22 mouse cellular contexts compared by ENCODE assay signal in genomic region chr13:37689127-37689777, GRCm38 (mm10).
A peak's percentile ranks its signal among the peaks of the same experiment; 100 is the strongest.
DNase-seq lines count a peak whose midpoint lies in the region; ATAC-seq and TF ChIP-seq lines count a peak whose summit lies in the region.
"Had no signal": no experiment of that assay in that cellular context is flagged by ENCODE, and none has a peak within 500 bp of the region (broad histone marks: within the 10 kb centered on the region; RNA-seq: fewer than 3 reads in every experiment).

No protein-coding gene starts in this region.

- peak; percentile 14; the same call in 1 of the 2 replicates for TF ChIP-seq CTCF in liver, adult 2 months (IDR thresholded peaks at IDR 0.05; ENCODE audit: low read depth, low read length)

- H3K4me1 ChIP-seq in liver, adult 2 months (ENCODE audit: control insufficient read depth, insufficient read depth, low read length) = peaks cover 4% of the 10 kb centered on the region; the same call in 1 of the 2 replicates
- H3K4me1 ChIP-seq in hindbrain, embryonic 12.5 days = no peaks in the 10 kb centered on the region
- H3K4me1 ChIP-seq: embryonic facial prominence, embryonic 13.5 days; forebrain, embryonic 12.5 days; heart, embryonic 10.5 days; hindbrain, embryonic 15.5 days had no signal

- DNase-seq in liver, adult 2 months (ENCODE audit: extremely low read depth, low read depth, low spot score) = peak; percentile 98
- DNase-seq in liver = no peak
- DNase-seq in adrenal gland, adult 2 months = peak; percentile 79
- peak; percentile 28 for DNase-seq in adrenal gland, postnatal 25 days
- DNase-seq in thymus, postnatal 4 days = no peak
- DNase-seq: cerebellum, adult 18-20 months; cerebellum, adult 9-11 months; cerebellum, postnatal 36 days; forebrain, postnatal 0 days; gastrocnemius, postnatal 36 days; heart, adult 18-20 months; heart, postnatal 10 days had no signal

- H3K9me3 ChIP-seq in hindbrain, embryonic 12.5 days (replicated peaks) = no peaks in the 10 kb centered on the region
- H3K9me3 ChIP-seq: embryonic facial prominence, embryonic 13.5 days; forebrain, embryonic 12.5 days; heart, embryonic 10.5 days; hindbrain, embryonic 15.5 days had no signal

- no peak overlapping the region for H3K4me3 ChIP-seq in liver, adult 2 months (ENCODE audit: insufficient read depth, low read depth, low read length)
- no peak overlapping the region for H3K4me3 ChIP-seq in hindbrain, embryonic 12.5 days
- H3K4me3 ChIP-seq: embryonic facial prominence, embryonic 13.5 days; forebrain, embryonic 12.5 days; heart, embryonic 10.5 days; hindbrain, embryonic 15.5 days had no signal

- ATAC-seq in megakaryocyte progenitor cell, adult 5-6 weeks (replicated peaks; ENCODE audit: poor library complexity) = peak; percentile 78
- ATAC-seq in hindbrain, embryonic 12.5 days (ENCODE audit: low FRiP score) = no peak
- ATAC-seq in cerebellum, adult (ENCODE audit: insufficient number of reproducible peaks, low FRiP score, low TSS enrichment) = no peak
- ATAC-seq: activated CD4-positive, CD25-positive, alpha-beta regulatory T cell, adult 4 months; forebrain, postnatal 0 days; intestine, embryonic 16.5 days; Patski had no signal

- no peaks in the 10 kb centered on the region for H3K79me2 ChIP-seq in liver, adult 2 months (ENCODE audit: control insufficient read depth, insufficient read depth, low read length)

- no peak for TF ChIP-seq POLR2A in liver, adult 2 months (IDR thresholded peaks at IDR 0.05; ENCODE audit: extremely low read depth, insufficient read depth, low read length)

- H3K27me3 ChIP-seq in liver, adult 2 months (ENCODE audit: control insufficient read depth, insufficient read depth, low read length) = no peaks in the 10 kb centered on the region
- H3K27me3 ChIP-seq in hindbrain, embryonic 12.5 days = no peaks in the 10 kb centered on the region
- H3K27me3 ChIP-seq: embryonic facial prominence, embryonic 13.5 days; forebrain, embryonic 12.5 days; hindbrain, embryonic 15.5 days had no signal

- WGBS in liver, adult 2 months = 30% methylated on average over 6 of the region's 6 CpGs
- 93% methylated on average over 6 of the region's 6 CpGs for WGBS in hindbrain, embryonic 12.5 days

- no peak overlapping the region for H3K4me2 ChIP-seq in hindbrain, embryonic 12.5 days (replicated peaks)
- H3K4me2 ChIP-seq: embryonic facial prominence, embryonic 13.5 days; forebrain, embryonic 12.5 days; hindbrain, embryonic 15.5 days had no signal

- peak overlapping the region; percentile 92 for H3K27ac ChIP-seq in liver, adult 2 months (replicated peaks; ENCODE audit: insufficient read depth, low read depth, low read length)
- no peak overlapping the region for H3K27ac ChIP-seq in hindbrain, embryonic 12.5 days
- H3K27ac ChIP-seq: embryonic facial prominence, embryonic 13.5 days; forebrain, embryonic 12.5 days; heart, embryonic 10.5 days; hindbrain, embryonic 15.5 days had no signal

- H3K36me3 ChIP-seq in liver, adult 2 months (ENCODE audit: control insufficient read depth, insufficient read depth, low read length) = no peaks in the 10 kb centered on the region
- no peaks in the 10 kb centered on the region for H3K36me3 ChIP-seq in hindbrain, embryonic 12.5 days
- H3K36me3 ChIP-seq: embryonic facial prominence, embryonic 13.5 days; forebrain, embryonic 12.5 days; heart, embryonic 10.5 days; hindbrain, embryonic 15.5 days had no signal

- H3K9ac ChIP-seq in liver, adult 2 months (ENCODE audit: low read depth, low read length) = peak overlapping the region; percentile 9; the same call in 1 of the 2 replicates
- no peak overlapping the region for H3K9ac ChIP-seq in hindbrain, embryonic 12.5 days
- H3K9ac ChIP-seq: embryonic facial prominence, embryonic 13.5 days; forebrain, embryonic 12.5 days; forebrain, postnatal 0 days; hindbrain, embryonic 15.5 days had no signal

Comparison
In these comparisons a context has a peak if more than half of its experiments do, and no peak if none do; other contexts are left out.
1. DNase-seq: peak in liver, adult 2 months (single experiment), adrenal gland, adult 2 months (single experiment) and adrenal gland, postnatal 25 days (single experiment); none in liver (single experiment) and thymus, postnatal 4 days (single experiment).